Mouse (Mus musculus) cerebellum, postnatal 36 days (tissue): ENCODE results near the gene Cyp2c29.
"Not testable (repeated sequence)": the region's sequence is repeated elsewhere in the genome, so short reads cannot be mapped to it uniquely, and the experiment has no call there.

Experiments
- DNase-seq, 2 experiments: peaks; one replicate each; pipeline ENCODE4 v3.0.0; 2021 to 2022; ENCODE audit warnings: mixed read lengths in 2 of 2

Cyp2c29 gene

DNA sequence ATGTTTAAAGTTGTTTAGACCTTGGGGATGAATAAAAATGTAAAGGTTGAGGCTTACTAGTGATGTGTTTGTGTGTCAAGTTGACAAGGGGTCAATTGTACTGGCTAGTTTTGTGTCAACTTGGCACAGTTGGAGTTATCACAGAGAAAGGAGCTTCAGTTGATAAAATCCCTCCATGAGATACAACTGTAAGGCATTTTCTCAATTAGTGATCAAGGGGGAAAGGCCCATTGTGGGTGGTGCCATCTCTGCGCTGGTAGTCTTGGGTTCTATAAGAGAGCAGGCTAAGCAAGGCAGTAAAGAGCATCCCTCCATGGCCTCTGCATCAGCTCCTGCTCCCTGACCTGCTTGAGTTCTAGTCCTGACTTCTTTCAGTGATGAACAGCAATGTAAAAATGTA, at the start of gene Cyp2c29:
TSS of gene Cyp2c29 (plus strand) at position 301 of the 400 bp plus-strand sequence.
- not testable (repeated sequence) for DNase-seq

DNA sequence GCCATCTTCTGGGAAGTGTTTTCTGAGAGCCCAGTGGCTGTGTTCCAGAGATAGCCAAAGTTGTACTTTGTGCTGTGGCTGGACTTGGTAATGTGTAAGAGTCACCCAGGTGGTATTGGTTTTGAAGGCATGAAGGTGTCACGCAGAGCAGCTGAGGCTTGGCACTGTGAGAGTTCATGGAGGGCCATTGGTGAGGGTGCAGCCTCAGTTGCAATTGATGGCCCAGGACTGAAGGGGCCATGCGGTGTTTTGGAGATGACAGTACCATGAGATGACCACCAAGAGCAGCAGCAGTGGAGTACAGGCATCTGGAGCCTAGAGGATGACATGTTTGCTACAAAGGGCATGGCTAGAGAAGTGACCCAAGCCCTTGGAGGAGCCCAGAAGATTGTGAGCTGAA, 2.2 kb upstream of the Cyp2c29 start:
- not testable (repeated sequence) for DNase-seq

DNA sequence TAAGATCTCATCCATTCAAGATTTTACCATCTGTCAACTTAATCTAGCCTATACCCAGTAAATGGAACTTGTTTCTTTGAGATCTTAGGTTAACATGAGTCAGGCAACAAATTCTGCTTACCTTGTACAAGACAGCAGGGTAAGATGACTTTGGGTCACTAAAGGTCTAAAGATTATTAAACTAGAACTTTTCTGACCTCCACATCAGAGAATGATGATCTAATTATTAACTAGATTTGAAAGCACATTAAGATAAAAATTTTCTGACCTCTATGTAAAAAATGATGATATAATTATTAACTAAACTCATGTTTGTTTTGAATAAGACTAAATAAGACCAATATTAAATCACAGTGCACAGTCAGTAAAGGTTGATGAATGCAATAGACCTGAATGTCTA, 13.6 kb downstream of the Cyp2c29 start:
- no peak for DNase-seq

DNA sequence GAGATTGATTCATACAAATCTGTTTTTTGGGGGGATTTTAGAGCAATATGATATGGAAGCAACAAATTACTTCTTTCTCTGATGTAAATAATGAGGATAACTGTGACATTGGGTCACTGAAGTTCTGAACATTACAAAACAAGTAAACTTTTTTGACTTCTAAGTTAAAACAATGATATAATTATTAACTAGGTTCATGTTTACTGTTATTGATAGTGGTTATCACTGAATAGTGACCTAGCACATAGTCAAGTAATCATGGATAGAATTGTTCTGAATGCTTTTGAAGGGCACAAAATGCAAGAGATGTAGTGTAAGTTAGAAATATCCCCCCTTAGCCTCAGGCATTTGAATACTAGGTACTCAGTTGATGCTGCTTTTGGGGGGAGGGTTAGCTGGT, 16.4 kb downstream of the Cyp2c29 start:
- no peak for DNase-seq

DNA sequence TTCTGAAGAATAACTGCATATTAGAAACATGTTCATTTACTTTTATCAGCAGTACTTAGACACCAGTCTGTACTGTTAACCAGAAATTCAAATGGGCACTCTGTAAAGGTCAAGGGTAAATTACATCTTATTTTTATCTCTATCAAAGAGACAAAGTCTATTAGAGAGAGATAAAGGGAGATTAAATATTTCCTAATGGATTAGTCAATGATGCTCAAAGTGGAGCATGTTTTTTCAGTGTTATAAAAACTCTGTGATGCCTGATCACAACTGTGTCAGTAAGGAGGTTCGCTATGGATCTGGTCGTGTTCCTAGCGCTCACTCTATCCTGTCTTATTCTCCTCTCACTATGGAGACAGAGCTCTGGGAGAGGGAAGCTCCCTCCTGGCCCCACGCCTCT, 17.6 kb downstream of the Cyp2c29 start:
- DNase-seq = no peak

DNA sequence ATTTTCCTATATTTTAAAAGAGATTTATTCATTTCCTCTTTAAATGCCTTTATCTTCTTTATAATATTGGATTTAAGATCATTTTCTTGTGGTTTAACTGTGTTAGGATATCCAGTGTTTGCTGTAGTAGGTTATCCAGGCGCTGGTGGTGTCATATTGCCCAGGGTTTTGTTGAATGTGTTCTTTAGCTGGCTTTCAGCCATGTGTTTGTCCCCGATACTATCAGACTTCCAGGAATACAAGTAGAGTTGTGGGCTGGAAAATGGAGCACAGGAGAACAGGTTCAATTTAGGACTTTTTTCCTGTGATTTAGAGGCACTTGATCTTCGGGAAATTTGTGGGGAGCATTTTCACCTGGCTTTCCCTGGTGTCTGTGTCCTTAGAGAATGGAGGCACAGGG, 19.8 kb downstream of the Cyp2c29 start:
- DNase-seq = no peak
